Mouse (Mus musculus) embryonic facial prominence, embryonic 10.5 days (tissue): ENCODE data around the gene Chrnb4. TPM values are rescaled to one million over a fixed set of nuclear protein-coding genes. Genes with fewer than 3 reads are reported as not detected.

ENCODE experiments used
- DNase-seq: peaks from one replicate; pipeline ENCODE4 v3.0.0-alpha.2; 2017; ENCODE audit warnings: low spot score
- H3K27ac ChIP-seq: fragments of 300-500 bp; sonication (generic); replicated peaks from 2 replicates; pipeline ENCODE4 v1.5.1; 2016; ENCODE audit warnings: mild to moderate bottlenecking
- H3K27me3 ChIP-seq: fragments of 300-500 bp; sonication (generic); replicated peaks from 2 replicates; pipeline ENCODE4 v1.6.1; 2016; ENCODE audit warnings: low read depth, mild to moderate bottlenecking; ENCODE audit not compliant: poor library complexity, severe bottlenecking
- H3K36me3 ChIP-seq: fragments of 300-500 bp; sonication (generic); replicated peaks from 2 replicates; pipeline ENCODE4 v1.6.1; 2016; ENCODE audit warnings: mild to moderate bottlenecking, moderate library complexity
- H3K4me1 ChIP-seq: fragments of 300-500 bp; sonication (generic); 2 replicates; pipeline ENCODE4 v1.6.1; 2016
- H3K4me3 ChIP-seq: fragments of 300-500 bp; sonication (generic); 2 replicates; pipeline ENCODE4 v1.5.1; 2016; ENCODE audit warnings: mild to moderate bottlenecking, moderate library complexity
- H3K9me3 ChIP-seq: fragments of 300-500 bp; sonication (generic); 2 replicates; pipeline ENCODE4 v1.6.1; 2016; ENCODE audit warnings: mild to moderate bottlenecking
- WGBS: fragments of 180-500 bp; shearing (Covaris S2); methylation state at CpG from one replicate; pipeline ENCODE4 v1.1.7; 2016; 5-methylcytosine and 5-hydroxymethylcytosine counted together
- polyA plus RNA-seq: library from polyadenylated mRNA; unstranded; fragments of >200 nt; fragmentation: Nextera tagmentation; extraction: Ambion mirVana; gene quantifications from 2 replicates; pipeline ENCODE4 v1.2.1, GENCODE M21; 2016

Chrnb4 gene
- polyA plus RNA-seq, 1 experiment from 2014 or later: 1.3 TPM

- Histone ChIP-seq H3K36me3 (no peaks in the 10 kb centered on the region), H3K4me3 (no peak overlapping the region), H3K9me3 (no peaks in the 10 kb centered on the region), H3K27ac (no peak overlapping the region), H3K4me1 (peaks cover 13% of the 10 kb centered on the region), H3K27me3 (no peaks in the 10 kb centered on the region)
- DNase-seq: no peak
- WGBS: 91% methylated on average over 2 of the region's 2 CpGs
These were observed 38.9 kb downstream of the Chrnb4 start for GRCm38 (mm10) chr9:55009692-55010091.

GRCm38 (mm10) chr9:55003609-55004008 is 45.0 kb downstream of the Chrnb4 start:
- Histone ChIP-seq H3K4me3 (no peak overlapping the region), H3K36me3 (no peaks in the 10 kb centered on the region), H3K9me3 (no peaks in the 10 kb centered on the region), H3K27ac (no peak overlapping the region), H3K4me1 (no peaks in the 10 kb centered on the region), H3K27me3 (no peaks in the 10 kb centered on the region)
- WGBS: 85% methylated on average over 4 of the region's 4 CpGs
- DNase-seq: no peak

GRCm38 (mm10) chr9:54995645-54996044 is 52.9 kb downstream of the Chrnb4 start:
- DNase-seq: no peak
- Histone ChIP-seq H3K27ac (no peak overlapping the region), H3K36me3 (no peaks in the 10 kb centered on the region), H3K9me3 (no peaks in the 10 kb centered on the region), H3K4me1 (peaks cover 4% of the 10 kb centered on the region; the same call in 1 of the 2 replicates), H3K4me3 (no peak overlapping the region), H3K27me3 (no peaks in the 10 kb centered on the region)
- WGBS: 91% methylated on average over 3 of the region's 3 CpGs

GRCm38 (mm10) chr9:54994381-54994780 is 54.2 kb downstream of the Chrnb4 start:
- no peaks in the 10 kb centered on the region for H3K9me3 ChIP-seq
- no peak overlapping the region for H3K4me3 ChIP-seq
- H3K27ac ChIP-seq: no peak overlapping the region
- H3K27me3 ChIP-seq: no peaks in the 10 kb centered on the region
- H3K36me3 ChIP-seq: no peaks in the 10 kb centered on the region
- WGBS: 45% methylated on average over 3 of the region's 3 CpGs
- no peak for DNase-seq
- peaks cover 4% of the 10 kb centered on the region; the same call in 1 of the 2 replicates for H3K4me1 ChIP-seq

- 83% methylated on average over 3 of the region's 3 CpGs for WGBS
These were observed 58.2 kb downstream of the Chrnb4 start for GRCm38 (mm10) chr9:54990362-54990761.

GRCm38 (mm10) chr9:54982401-54982800 is 66.2 kb downstream of the Chrnb4 start:
- DNase-seq: no peak
- H3K4me3 ChIP-seq: peak overlapping the region; percentile 70
- H3K9me3 ChIP-seq: 0 out of 2 replicates have a peak, but pooled peaks cover 2% of the 10 kb centered on the region
- 6% methylated on average over 7 of the region's 7 CpGs for WGBS
- H3K27ac ChIP-seq: no peak overlapping the region
- H3K4me1 ChIP-seq: peaks cover 17% of the 10 kb centered on the region
- H3K27me3 ChIP-seq: peaks cover 79% of the 10 kb centered on the region
- no peaks in the 10 kb centered on the region for H3K36me3 ChIP-seq

More at GRCm38 (mm10) chr9:54990362-54990761, 58.2 kb downstream of the Chrnb4 start:
- Histone ChIP-seq H3K27me3 (0 out of 2 replicates have a peak, but pooled peaks cover 3% of the 10 kb centered on the region), H3K36me3 (no peaks in the 10 kb centered on the region), H3K9me3 (no peaks in the 10 kb centered on the region), H3K4me3 (no peak overlapping the region), H3K4me1 (peaks cover 4% of the 10 kb centered on the region; the same call in 1 of the 2 replicates), H3K27ac (no peak overlapping the region)
- DNase-seq: no peak

- peak overlapping the region; percentile 70 for H3K4me3 ChIP-seq
- H3K9me3 ChIP-seq: 0 out of 2 replicates have a peak, but pooled peaks cover 2% of the 10 kb centered on the region
- peak overlapping the region; percentile 44; the same call in 1 of the 2 replicates for H3K27ac ChIP-seq
- WGBS: 1% methylated on average over 85 of the region's 85 CpGs
- DNase-seq: peak; percentile 83
- H3K4me1 ChIP-seq: peaks cover 17% of the 10 kb centered on the region
- peaks cover 80% of the 10 kb centered on the region for H3K27me3 ChIP-seq
- no peaks in the 10 kb centered on the region for H3K36me3 ChIP-seq
These were observed 67.0 kb downstream of the Chrnb4 start for GRCm38 (mm10) chr9:54981291-54982191.

GRCm38 (mm10) chr9:54980674-54981073 is 67.9 kb downstream of the Chrnb4 start, which contains the start of gene Chrna5:
Chrna5 (plus strand) TSS chr9:54980880.
- H3K27ac ChIP-seq: peak within 1 kb of the TSS; percentile 44; the same call in 1 of the 2 replicates
- no peak for DNase-seq
- no peaks in the 10 kb centered on the region for H3K36me3 ChIP-seq
- H3K27me3 ChIP-seq: peaks cover 80% of the 10 kb centered on the region
- H3K4me3 ChIP-seq: peak within 1 kb of the TSS; percentile 70
- peaks cover 17% of the 10 kb centered on the region for H3K4me1 ChIP-seq
- 0 out of 2 replicates have a peak, but pooled peaks cover 2% of the 10 kb centered on the region for H3K9me3 ChIP-seq
- WGBS: 67% methylated on average over 8 of the region's 8 CpGs

Other genes starting within 250 kb of the Chrnb4 start
- gene Ireb2, start 185.0 kb downstream of the Chrnb4 start, polyA plus RNA-seq: 46.0 and 48.7 TPM in 2 replicates
- gene Hykk, start 131.5 kb downstream of the Chrnb4 start, polyA plus RNA-seq: 4.9 and 5.7 TPM in 2 replicates
- 333 and 338 TPM in 2 replicates for gene Psma4, start 98.0 kb downstream of the Chrnb4 start, polyA plus RNA-seq
- gene AY074887, start 97.8 kb downstream of the Chrnb4 start, polyA plus RNA-seq: 1.2 and 1.5 TPM in 2 replicates
- 1.00 and 1.4 TPM in 2 replicates for gene Chrna5, start 67.9 kb downstream of the Chrnb4 start, polyA plus RNA-seq
- gene Chrna3, start 22.2 kb downstream of the Chrnb4 start, polyA plus RNA-seq: 3.1 and 5.0 TPM in 2 replicates
- 37.7 and 42.2 TPM in 2 replicates for gene Ube2q2, start 100.1 kb upstream of the Chrnb4 start, polyA plus RNA-seq
- gene Fbxo22, start 160.1 kb upstream of the Chrnb4 start, polyA plus RNA-seq: 74.2 and 75.5 TPM in 2 replicates